Mouse (Mus musculus): ENCODE measurements around the gene Sgk1. TPM values are rescaled to one million over a fixed set of nuclear protein-coding genes. Genes with fewer than 3 reads are reported as not detected.
"Not testable (repeated sequence)": the region's sequence is repeated elsewhere in the genome, so short reads cannot be mapped to it uniquely, and the experiment has no call there.

The Sgk1 gene
- polyA plus RNA-seq, 1 experiment from 2014 or later, result 10.0 TPM

DNA sequence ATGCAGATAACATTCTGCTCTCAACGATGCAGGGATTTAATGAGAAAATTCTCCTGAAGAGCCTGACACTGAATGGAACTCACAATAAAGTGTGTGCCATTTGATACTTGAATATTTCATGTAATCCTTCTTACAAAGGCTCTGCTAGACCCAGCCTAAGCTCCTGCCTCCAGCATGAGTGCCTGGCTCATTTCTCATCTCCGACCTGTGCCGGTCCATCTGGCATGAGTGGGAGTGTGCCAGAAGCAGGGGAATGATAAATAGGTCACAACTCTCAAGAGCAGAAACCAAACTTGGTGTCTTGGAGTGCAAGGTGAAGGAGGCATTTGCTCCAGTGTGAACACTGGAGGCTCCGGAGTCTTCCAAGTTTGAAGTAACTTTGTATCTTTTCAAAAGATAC lies 13.4 kb upstream of the Sgk1 start:
- Histone ChIP-seq H3K27ac (no peak overlapping the region), H3K9ac (no peak overlapping the region), H3K4me1 (replicated peaks) (no peaks in the 10 kb centered on the region), H3K4me2 (no peak overlapping the region), H3K36me3 (no peaks in the 10 kb centered on the region), H3K27me3 (no peaks in the 10 kb centered on the region), H3K9me3 (replicated peaks) (no peaks in the 10 kb centered on the region), H3K4me3 (replicated peaks) (no peak overlapping the region)
- ATAC-seq (ENCODE audit: low read depth) (no peak), DNase-seq (no peak)
- WGBS (ENCODE audit: insufficient replicate concordance), result 74% methylated on average over 4 of the region's 4 CpGs

DNA sequence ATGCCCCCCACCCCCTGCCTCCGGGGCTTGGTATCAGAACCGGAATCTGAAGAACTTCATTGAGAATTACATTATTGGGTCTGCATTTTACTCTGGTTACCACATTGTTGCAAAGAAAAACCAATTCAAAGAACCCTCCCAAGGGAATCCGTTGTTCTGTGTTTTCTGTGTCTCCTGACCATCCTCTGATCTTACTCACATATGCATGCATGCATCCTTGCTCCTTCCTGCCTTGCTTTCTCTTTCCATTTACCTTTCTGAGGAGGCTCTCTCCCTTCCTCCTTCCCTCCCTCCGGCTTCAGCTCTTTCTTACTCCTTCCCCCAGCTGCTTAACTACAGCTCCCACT lies 174 bp upstream of the Sgk1 start:
- ATAC-seq (ENCODE audit: low read depth) (no peak), DNase-seq (no peak)
- no peaks in the 10 kb centered on the region for H3K9me3 ChIP-seq (replicated peaks)
- H3K9ac ChIP-seq, result no peak overlapping the region
- H3K4me2 ChIP-seq, result peak overlapping the region; percentile 46
- WGBS (ENCODE audit: insufficient replicate concordance), result 30% methylated on average over 4 of the region's 4 CpGs
- H3K4me3 ChIP-seq (replicated peaks), result peak overlapping the region; percentile 32
- no peaks in the 10 kb centered on the region for H3K36me3 ChIP-seq
- H3K4me1 ChIP-seq (replicated peaks), result peaks cover 9% of the 10 kb centered on the region; the same call in 1 of the 2 replicates
- H3K27me3 ChIP-seq, result peaks cover 38% of the 10 kb centered on the region
- no peak overlapping the region for H3K27ac ChIP-seq

DNA sequence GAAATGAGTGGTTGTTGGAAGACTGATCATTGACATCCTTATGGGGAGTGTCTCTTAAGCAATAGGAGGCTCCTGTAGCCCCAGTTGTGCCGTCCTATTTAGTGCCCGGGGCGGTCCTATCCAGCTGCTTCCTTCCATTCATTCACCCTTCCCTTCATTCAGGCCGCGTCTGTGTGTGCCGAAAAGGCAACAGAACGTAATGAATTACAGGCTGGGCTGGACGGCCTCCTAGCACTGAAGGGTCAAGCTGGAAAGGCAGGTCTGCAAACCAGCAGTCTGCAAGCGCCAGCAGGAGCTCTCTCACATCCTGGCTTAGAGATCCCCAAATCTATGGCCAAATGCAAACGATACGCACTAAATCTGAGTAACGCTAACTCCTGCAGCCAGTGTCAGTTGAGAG lies 1.6 kb downstream of the Sgk1 start:
- Histone ChIP-seq H3K4me2 (no peak overlapping the region), H3K4me1 (replicated peaks) (peaks cover 9% of the 10 kb centered on the region; the same call in 1 of the 2 replicates), H3K9ac (no peak overlapping the region), H3K27me3 (peaks cover 38% of the 10 kb centered on the region), H3K9me3 (replicated peaks) (no peaks in the 10 kb centered on the region), H3K4me3 (replicated peaks) (no peak overlapping the region), H3K36me3 (no peaks in the 10 kb centered on the region), H3K27ac (no peak overlapping the region)
- 15% methylated on average over 12 of the region's 12 CpGs for WGBS (ENCODE audit: insufficient replicate concordance)
- no peak for ATAC-seq (ENCODE audit: low read depth)
- DNase-seq, result no peak

DNA sequence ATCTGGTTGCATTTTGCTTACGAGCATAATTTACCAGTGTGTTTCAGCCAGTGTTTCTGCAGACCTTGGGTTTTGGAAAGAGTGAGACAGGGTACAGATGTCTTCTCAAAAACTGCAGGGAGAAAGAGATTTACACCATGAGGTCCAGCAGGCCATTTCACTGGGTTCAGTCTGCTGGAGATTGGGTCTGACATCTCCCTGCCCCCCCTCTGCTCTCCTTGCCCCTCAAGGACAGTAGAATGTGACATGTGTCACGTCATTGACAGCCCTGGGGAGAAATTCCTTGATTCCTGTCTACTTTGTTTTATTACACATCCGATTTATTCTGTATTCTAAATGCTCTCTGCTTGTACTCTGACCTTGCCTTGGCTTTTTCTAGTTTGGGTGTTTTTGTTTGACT lies 2.5 kb downstream of the Sgk1 start:
- Histone ChIP-seq H3K27me3 (peaks cover 38% of the 10 kb centered on the region), H3K9ac (no peak overlapping the region), H3K4me1 (replicated peaks) (peaks cover 9% of the 10 kb centered on the region; the same call in 1 of the 2 replicates), H3K27ac (no peak overlapping the region), H3K36me3 (no peaks in the 10 kb centered on the region), H3K4me2 (no peak overlapping the region), H3K9me3 (replicated peaks) (no peaks in the 10 kb centered on the region), H3K4me3 (replicated peaks) (no peak overlapping the region)
- DNase-seq, result no peak
- WGBS (ENCODE audit: insufficient replicate concordance), result 55% methylated on average over 3 of the region's 3 CpGs
- ATAC-seq (ENCODE audit: low read depth), result no peak

DNA sequence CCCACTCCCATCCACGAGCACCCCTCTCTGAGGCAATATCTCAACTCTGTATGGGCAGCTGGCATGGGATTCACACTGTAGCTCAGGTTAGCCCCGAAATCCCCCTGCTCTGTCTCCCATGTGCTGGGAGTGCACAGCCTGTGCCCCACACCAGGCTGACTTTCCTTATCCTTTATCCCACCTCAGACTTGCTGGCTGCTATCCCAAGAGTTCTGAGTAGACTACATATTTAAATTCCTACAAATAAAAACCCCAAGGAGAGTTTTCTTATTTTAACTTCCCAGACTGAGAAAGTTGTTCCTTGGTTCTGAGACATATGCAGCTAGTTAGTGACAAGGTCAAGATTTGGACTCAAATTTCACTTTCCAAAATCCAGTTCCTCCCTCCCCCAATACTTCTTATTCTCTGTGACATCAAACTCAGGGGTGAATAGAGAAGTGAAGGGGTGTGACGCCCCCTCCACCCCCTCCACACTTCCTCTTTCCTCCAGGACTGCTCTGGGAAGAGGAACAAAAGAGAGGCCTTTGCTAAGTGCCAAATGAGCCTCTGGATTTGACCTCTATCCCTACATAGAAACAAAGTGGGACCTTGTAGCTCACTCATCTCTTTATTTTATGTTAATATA lies 7.3 kb downstream of the Sgk1 start:
- WGBS (ENCODE audit: insufficient replicate concordance), result 39% methylated on average over 3 of the region's 3 CpGs
- ATAC-seq (ENCODE audit: low read depth), result no peak

DNA sequence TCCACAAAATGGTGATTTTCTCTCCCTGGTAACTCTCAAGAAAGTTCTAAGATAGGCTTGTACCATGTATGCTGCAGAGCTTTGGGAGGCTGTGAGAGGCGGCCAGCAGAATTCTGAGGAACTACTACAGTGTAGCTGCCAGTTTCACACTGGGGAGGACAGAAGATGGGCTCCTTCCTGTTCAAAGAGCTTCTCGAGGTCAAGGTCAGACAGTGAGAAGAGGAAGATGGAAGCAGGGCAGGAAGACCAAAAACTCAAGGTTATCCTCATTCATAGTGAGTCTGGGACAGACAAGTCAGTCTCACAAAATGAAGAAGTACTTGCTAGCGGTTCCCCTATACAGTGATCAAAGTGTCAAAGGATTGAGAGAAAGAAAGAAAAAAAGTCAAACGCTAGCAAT lies 8.3 kb downstream of the Sgk1 start:
- H3K27ac ChIP-seq, result no peak overlapping the region
- H3K9me3 ChIP-seq (replicated peaks), result no peaks in the 10 kb centered on the region
- WGBS (ENCODE audit: insufficient replicate concordance), result 52% methylated on average over 4 of the region's 4 CpGs
- H3K27me3 ChIP-seq, result no peaks in the 10 kb centered on the region
- no peaks in the 10 kb centered on the region for H3K4me1 ChIP-seq (replicated peaks)
- no peak for DNase-seq
- ATAC-seq (ENCODE audit: low read depth), result no peak
- no peak overlapping the region for H3K4me2 ChIP-seq
- no peak overlapping the region for H3K4me3 ChIP-seq (replicated peaks)
- no peaks in the 10 kb centered on the region for H3K36me3 ChIP-seq
- no peak overlapping the region for H3K9ac ChIP-seq

More for the DNA sequence above, 7.3 kb downstream of the Sgk1 start:
- Histone ChIP-seq H3K4me3 (replicated peaks) (no peak overlapping the region), H3K4me1 (replicated peaks) (no peaks in the 10 kb centered on the region), H3K9ac (no peak overlapping the region), H3K36me3 (no peaks in the 10 kb centered on the region), H3K4me2 (no peak overlapping the region), H3K27ac (no peak overlapping the region), H3K27me3 (peaks cover 6% of the 10 kb centered on the region; the same call in 1 of the 2 replicates), H3K9me3 (replicated peaks) (no peaks in the 10 kb centered on the region)
- no peak for DNase-seq

DNA sequence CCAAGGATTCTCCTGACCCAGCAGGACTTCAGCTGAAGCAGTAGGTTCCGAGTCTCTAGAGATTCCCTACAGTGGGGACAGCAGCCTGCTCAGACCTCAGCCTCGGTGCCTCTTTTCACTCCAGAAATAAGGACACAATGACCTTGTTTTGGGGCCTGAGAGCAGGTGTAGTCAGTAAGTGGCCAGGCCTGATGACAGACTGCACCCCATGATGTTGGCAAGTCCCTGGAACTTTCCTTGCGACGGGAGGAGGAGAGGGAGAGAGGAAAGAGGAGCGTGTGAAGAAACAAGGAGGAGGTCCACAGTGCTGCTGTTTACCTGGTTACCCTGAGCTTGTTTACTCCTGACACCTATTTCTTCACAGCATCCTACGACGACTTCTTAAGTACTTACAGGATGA lies 9.5 kb downstream of the Sgk1 start:
- no peaks in the 10 kb centered on the region for H3K9me3 ChIP-seq (replicated peaks)
- ATAC-seq (ENCODE audit: low read depth), result no peak
- 64% methylated on average over 7 of the region's 7 CpGs for WGBS (ENCODE audit: insufficient replicate concordance)
- H3K36me3 ChIP-seq, result no peaks in the 10 kb centered on the region
- H3K4me2 ChIP-seq, result no peak overlapping the region
- H3K27me3 ChIP-seq, result no peaks in the 10 kb centered on the region
- no peak overlapping the region for H3K9ac ChIP-seq
- H3K4me1 ChIP-seq (replicated peaks), result no peaks in the 10 kb centered on the region
- no peak overlapping the region for H3K4me3 ChIP-seq (replicated peaks)
- H3K27ac ChIP-seq, result no peak overlapping the region
- DNase-seq, result no peak

DNA sequence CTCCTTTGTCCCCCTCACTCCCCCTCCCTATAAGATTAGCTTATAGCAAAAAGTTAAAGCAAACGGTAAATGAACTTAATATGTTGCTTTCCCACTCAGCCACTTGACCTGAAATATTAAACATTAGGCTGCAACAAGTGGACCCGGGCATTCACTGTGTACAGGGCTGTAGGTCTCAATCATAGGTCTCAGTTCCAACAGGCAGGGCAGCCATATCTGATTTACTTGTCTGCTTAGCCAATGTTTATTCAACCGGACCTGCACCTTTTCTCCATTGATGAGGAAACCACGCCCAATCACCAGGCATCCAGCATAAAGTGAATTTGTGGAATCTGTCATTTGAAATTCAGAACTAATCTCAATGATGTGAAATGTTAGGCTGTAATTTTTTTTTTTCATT lies 10.1 kb downstream of the Sgk1 start:
- no peak overlapping the region for H3K4me3 ChIP-seq (replicated peaks)
- no peak for ATAC-seq (ENCODE audit: low read depth)
- H3K9me3 ChIP-seq (replicated peaks), result no peaks in the 10 kb centered on the region
- H3K4me1 ChIP-seq (replicated peaks), result no peaks in the 10 kb centered on the region
- H3K4me2 ChIP-seq, result no peak overlapping the region
- no peak overlapping the region for H3K27ac ChIP-seq
- no peak overlapping the region for H3K9ac ChIP-seq
- 55% methylated on average over 4 of the region's 4 CpGs for WGBS (ENCODE audit: insufficient replicate concordance)
- DNase-seq, result no peak
- H3K27me3 ChIP-seq, result no peaks in the 10 kb centered on the region
- no peaks in the 10 kb centered on the region for H3K36me3 ChIP-seq

DNA sequence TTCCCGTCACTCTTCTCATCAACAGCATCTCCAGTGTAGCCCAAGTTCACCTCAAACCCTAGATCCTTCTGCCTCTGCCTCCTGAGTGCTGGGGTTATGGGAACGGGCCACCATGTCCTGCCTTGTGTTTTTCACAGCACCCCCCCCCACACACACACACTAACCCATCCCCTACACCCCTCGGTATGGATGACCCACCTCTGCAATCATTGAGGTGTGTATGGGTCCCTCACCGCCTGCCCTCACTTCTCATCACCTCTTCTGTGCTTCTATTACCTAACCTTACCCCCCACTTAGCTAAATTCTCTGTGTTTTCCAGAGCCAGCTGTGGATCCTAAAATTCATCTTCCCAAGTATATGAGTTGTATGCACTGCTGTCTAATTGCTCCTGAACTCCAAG lies 16.4 kb downstream of the Sgk1 start:
- Histone ChIP-seq H3K27me3 (no peaks in the 10 kb centered on the region), H3K4me2 (no peak overlapping the region), H3K9me3 (replicated peaks) (no peaks in the 10 kb centered on the region), H3K9ac (no peak overlapping the region), H3K4me3 (replicated peaks) (no peak overlapping the region), H3K36me3 (no peaks in the 10 kb centered on the region), H3K27ac (no peak overlapping the region), H3K4me1 (replicated peaks) (no peaks in the 10 kb centered on the region)
- ATAC-seq (ENCODE audit: low read depth) (no peak), DNase-seq (no peak)
- 70% methylated on average over 4 of the region's 4 CpGs for WGBS (ENCODE audit: insufficient replicate concordance)

DNA sequence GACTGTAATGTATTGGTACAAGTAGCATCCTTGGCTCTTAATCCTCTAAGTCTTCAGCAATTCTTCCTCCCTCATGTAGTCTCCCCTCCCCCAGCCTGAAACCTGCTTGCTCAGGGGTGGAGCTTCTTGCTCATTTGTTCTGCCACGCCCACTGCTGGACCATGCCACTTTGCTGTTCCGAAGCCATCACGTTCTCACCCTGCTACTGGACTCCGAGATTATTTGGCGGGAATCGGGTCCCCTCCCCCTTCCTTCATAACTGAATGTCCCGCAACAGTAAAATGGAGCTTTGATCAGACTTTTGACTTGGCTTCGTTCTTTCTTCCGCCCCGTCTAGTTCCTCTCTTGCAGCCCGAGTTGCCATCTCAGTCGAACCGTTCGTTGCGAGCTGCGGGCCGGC lies 16.9 kb downstream of the Sgk1 start:
- ATAC-seq (ENCODE audit: low read depth), result not testable (repeated sequence)

DNA sequence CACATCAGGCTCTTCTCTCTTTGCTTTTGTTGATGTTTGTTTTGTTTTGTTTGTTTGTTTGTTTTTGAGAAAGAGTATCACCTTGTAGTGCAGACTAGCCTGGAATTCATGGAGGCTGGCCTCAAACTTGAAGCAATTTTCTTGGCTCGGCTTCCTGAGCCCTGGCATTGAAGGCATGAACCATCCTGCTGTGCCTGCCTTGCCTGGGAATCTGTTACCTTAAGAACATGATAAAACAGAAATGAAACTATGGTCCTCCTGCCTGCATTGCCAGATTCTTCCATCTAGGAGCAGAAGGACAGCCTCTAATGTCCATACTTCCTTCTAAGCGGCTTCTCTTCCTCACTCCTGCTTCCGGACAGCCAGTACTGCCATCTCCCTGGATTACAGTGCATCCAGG lies 17.4 kb downstream of the Sgk1 start:
- no peak for DNase-seq
- H3K9ac ChIP-seq, result no peak overlapping the region
- no peak overlapping the region for H3K27ac ChIP-seq
- 65% methylated on average over 3 of the region's 3 CpGs for WGBS (ENCODE audit: insufficient replicate concordance)
- no peak overlapping the region for H3K4me3 ChIP-seq (replicated peaks)
- no peaks in the 10 kb centered on the region for H3K36me3 ChIP-seq
- no peak for ATAC-seq (ENCODE audit: low read depth)
- no peaks in the 10 kb centered on the region for H3K9me3 ChIP-seq (replicated peaks)
- no peaks in the 10 kb centered on the region for H3K27me3 ChIP-seq
- H3K4me1 ChIP-seq (replicated peaks), result no peaks in the 10 kb centered on the region
- no peak overlapping the region for H3K4me2 ChIP-seq

More for the DNA sequence above, 16.9 kb downstream of the Sgk1 start:
- H3K27ac ChIP-seq; H3K9ac ChIP-seq; DNase-seq; H3K4me1 ChIP-seq (replicated peaks); H3K9me3 ChIP-seq (replicated peaks); H3K36me3 ChIP-seq; H3K4me2 ChIP-seq; H3K27me3 ChIP-seq; H3K4me3 ChIP-seq (replicated peaks): not testable (repeated sequence)
- WGBS (ENCODE audit: insufficient replicate concordance), result 78% methylated on average over 17 of the region's 17 CpGs
